Mouse (Mus musculus) embryonic fibroblast, embryonic 13.5 days (primary cell): ENCODE measurements around the gene Zfr2. TPM values are rescaled to one million over a fixed set of nuclear protein-coding genes. Genes with fewer than 3 reads are reported as not detected.
"Not testable (repeated sequence)": the region's sequence is repeated elsewhere in the genome, so short reads cannot be mapped to it uniquely, and the experiment has no call there.

ENCODE experiments used
- H3K27ac ChIP-seq: 2 replicates; pipeline ENCODE4 v1.5.1; 2012; ENCODE audit warnings: low read length, control low read depth, inconsistent platforms; ENCODE audit not compliant: insufficient read depth
- H3K4me1 ChIP-seq: 2 replicates; pipeline ENCODE4 v1.6.1; 2011; ENCODE audit warnings: low read length; ENCODE audit not compliant: control insufficient read depth, insufficient read depth
- H3K4me3 ChIP-seq: 2 replicates; pipeline ENCODE4 v1.5.1; 2011; ENCODE audit warnings: mild to moderate bottlenecking, control low read depth, low read length; ENCODE audit not compliant: insufficient read depth
- CTCF ChIP-seq: IDR thresholded peaks from 2 replicates; pipeline ENCODE4 v1.5.1; 2011; ENCODE audit warnings: mild to moderate bottlenecking, control low read depth, low read length, moderate library complexity, borderline replicate concordance; ENCODE audit not compliant: insufficient read depth
- POLR2A ChIP-seq: IDR thresholded peaks from 2 replicates; pipeline ENCODE4 v1.6.1; 2011; ENCODE audit warnings: low read depth, mild to moderate bottlenecking, control low read depth, low read length, moderate library complexity
- polyA plus RNA-seq: library from polyadenylated mRNA; stranded (reverse); fragments of >200 nt; gene quantifications from 2 replicates; pipeline ENCODE4 v1.2.4, GENCODE M21; 2011; ENCODE audit warnings: low read depth; ENCODE audit not compliant: missing spikeins, insufficient read length

The Zfr2 gene
- polyA plus RNA-seq, 1 experiment, result 4.1 TPM

GRCm38 (mm10) chr10:81201807-81202758 is 30.9 kb upstream of the Zfr2 start, which contains the start of gene Nmrk2:
Gene Nmrk2, minus strand, starts transcription at chr10:81202051.
- H3K27ac ChIP-seq, result no peak within 1 kb of the TSS

GRCm38 (mm10) chr10:81202978-81203720 is 29.8 kb upstream of the Zfr2 start:
- Histone ChIP-seq H3K4me1 (no peaks in the 10 kb centered on the region), H3K27ac (no peak overlapping the region), H3K4me3 (no peak overlapping the region)
- TF ChIP-seq POLR2A (no peak), CTCF (no peak)

More at GRCm38 (mm10) chr10:81201807-81202758, 30.9 kb upstream of the Zfr2 start, which contains the start of gene Nmrk2:
- TF ChIP-seq CTCF (no peak), POLR2A (no peak)
- H3K4me3 ChIP-seq, result no peak within 1 kb of the TSS
- H3K4me1 ChIP-seq, result no peaks in the 10 kb centered on the region

- no peak for TF ChIP-seq POLR2A
- no peak for TF ChIP-seq CTCF
- Histone ChIP-seq H3K27ac (no peak overlapping the region), H3K4me1 (no peaks in the 10 kb centered on the region), H3K4me3 (no peak overlapping the region)
These were observed 28.8 kb upstream of the Zfr2 start for GRCm38 (mm10) chr10:81204137-81204536.

GRCm38 (mm10) chr10:81210154-81210553 is 22.8 kb upstream of the Zfr2 start:
- Histone ChIP-seq H3K4me3 (no peak overlapping the region), H3K4me1 (no peaks in the 10 kb centered on the region), H3K27ac (no peak overlapping the region)
- TF ChIP-seq CTCF, result no peak

GRCm38 (mm10) chr10:81216260-81216659 is 16.7 kb upstream of the Zfr2 start:
- no peak overlapping the region for H3K27ac ChIP-seq
- H3K4me1 ChIP-seq, result no peaks in the 10 kb centered on the region
- TF ChIP-seq POLR2A (no peak), CTCF (no peak)
- no peak overlapping the region for H3K4me3 ChIP-seq

- no peak for TF ChIP-seq POLR2A
- TF ChIP-seq CTCF, result no peak
- no peak overlapping the region for H3K27ac ChIP-seq
- H3K4me1 ChIP-seq, result no peaks in the 10 kb centered on the region
- no peak overlapping the region for H3K4me3 ChIP-seq
These were observed 16.1 kb upstream of the Zfr2 start for GRCm38 (mm10) chr10:81216810-81217209.

- peak; percentile 69; the same call in 1 of the 2 replicates for TF ChIP-seq CTCF
- not testable (repeated sequence) for H3K4me3 ChIP-seq, H3K4me1 ChIP-seq, H3K27ac ChIP-seq
These were observed 15.7 kb upstream of the Zfr2 start for GRCm38 (mm10) chr10:81217267-81217666.

- no peaks in the 10 kb centered on the region for H3K4me1 ChIP-seq
- H3K4me3 ChIP-seq, result no peak overlapping the region
- peak; percentile 80 for TF ChIP-seq CTCF
- no peak for TF ChIP-seq POLR2A
- H3K27ac ChIP-seq, result no peak overlapping the region
These were observed 15.0 kb upstream of the Zfr2 start for GRCm38 (mm10) chr10:81217964-81218363.

GRCm38 (mm10) chr10:81221402-81222015 is 11.4 kb upstream of the Zfr2 start:
- Histone ChIP-seq H3K4me3 (no peak overlapping the region), H3K4me1 (no peaks in the 10 kb centered on the region), H3K27ac (no peak overlapping the region)
- TF ChIP-seq POLR2A, result no peak

GRCm38 (mm10) chr10:81223731-81224130 is 9.2 kb upstream of the Zfr2 start:
- H3K27ac ChIP-seq, H3K4me1 ChIP-seq, H3K4me3 ChIP-seq: not testable (repeated sequence)
